Mouse (Mus musculus): ENCODE data around the gene Naa50.

Gene Naa50

DNA sequence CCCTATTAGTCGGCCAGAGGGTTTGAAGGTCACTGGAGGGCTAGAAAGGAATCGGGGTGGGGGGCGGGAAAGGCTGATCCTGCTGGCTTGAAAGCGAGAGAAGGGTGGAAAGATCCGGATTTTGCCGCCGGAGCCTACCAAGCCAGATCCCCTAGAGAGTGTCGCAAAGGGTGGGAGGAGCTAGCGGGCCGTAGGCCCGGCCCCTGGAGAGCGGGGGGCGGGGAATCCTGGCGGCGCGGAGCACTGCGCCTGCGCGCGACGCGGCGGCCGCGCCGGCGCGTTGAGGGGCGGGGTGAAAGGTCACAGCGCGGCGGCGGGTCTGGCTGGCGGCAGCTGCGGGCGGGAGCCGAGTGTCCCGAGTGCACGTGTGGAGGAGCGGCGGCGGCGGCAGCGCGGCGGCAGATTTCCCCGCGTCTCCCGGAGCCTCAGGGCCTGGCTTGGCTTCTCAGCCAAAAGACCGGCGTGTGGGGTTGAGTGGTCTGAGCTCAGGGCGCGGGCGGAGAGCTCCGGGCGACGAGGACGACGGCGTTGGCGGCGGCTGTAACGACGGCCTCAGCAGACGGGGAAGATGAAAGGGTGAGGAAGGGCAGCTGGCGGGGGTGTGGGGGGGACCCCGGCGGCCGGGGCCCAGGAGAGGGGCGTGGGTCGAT is at the start of gene Naa50, which contains the start of gene Atp6v1a:
TSS of gene Naa50 (plus strand) at position 295 of the 650 bp plus-strand sequence.
TSS of gene Atp6v1a (minus strand) at position 170 of the 650 bp plus-strand sequence.
- peak; percentile 97 to 98 for DNase-seq

DNA sequence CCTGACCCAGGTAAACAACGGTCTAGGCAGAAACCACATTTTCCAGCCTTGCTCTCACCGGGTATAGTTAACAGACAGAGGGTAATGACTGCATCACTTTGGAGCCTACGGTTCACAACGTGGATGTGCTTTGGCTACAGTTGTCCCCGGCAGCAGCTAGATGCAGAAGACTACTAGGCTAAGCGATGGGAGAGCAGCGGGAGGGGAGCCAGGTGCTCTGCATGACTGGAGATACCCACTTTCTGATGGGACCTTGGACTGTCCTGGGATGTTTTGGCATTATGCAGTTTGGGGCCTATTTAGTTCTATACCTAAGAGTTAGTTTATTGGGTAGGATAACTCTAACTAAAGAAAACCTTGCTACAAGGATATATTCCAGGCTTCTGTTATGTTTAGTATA is 40.3 kb upstream of the Naa50 start:
- no peak for DNase-seq

DNA sequence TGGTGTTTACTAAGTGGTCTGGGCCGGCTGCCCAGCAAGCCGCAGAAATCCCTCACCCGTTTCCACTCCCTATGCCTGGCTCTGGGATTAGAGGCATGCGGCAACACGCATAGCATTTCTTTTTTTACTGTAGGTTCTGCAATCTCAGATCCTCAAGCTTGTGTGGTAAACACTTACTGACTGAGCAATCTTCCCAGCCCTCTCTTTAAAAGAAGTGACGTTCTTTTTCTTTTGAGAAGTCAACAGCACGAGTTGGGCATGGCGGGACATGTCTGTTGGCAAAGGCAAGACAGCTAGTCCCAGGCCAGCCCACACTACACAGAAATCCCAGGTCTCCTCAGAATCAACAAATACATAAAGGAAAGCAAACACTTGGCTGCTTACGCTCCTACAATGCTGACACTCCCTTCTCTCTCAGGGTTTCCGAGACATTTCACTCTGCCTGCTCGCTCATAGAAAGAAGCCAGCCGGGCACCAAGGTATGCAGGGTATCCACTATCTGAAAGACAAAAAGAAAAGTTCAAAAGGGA is 38.4 kb upstream of the Naa50 start:
- DNase-seq: no peak

DNA sequence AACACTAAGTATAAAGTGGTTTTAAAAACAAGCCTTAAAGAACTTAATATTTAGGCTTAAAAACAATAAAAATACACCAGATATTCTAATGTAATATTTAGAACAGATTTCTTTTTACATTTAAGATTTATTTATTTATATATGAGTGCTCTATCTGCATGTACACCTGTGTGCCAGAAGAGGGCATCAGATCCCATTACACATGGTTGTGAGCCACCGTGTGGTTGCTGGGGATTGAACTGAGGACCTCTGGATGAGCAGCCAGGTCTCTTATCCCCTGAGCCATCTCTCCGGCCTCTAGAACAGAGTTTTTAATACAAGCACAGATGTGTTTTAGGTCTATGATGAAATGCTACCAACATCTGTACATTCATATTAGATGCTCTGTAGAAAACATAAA is 36.7 kb upstream of the Naa50 start:
- DNase-seq: no peak

DNA sequence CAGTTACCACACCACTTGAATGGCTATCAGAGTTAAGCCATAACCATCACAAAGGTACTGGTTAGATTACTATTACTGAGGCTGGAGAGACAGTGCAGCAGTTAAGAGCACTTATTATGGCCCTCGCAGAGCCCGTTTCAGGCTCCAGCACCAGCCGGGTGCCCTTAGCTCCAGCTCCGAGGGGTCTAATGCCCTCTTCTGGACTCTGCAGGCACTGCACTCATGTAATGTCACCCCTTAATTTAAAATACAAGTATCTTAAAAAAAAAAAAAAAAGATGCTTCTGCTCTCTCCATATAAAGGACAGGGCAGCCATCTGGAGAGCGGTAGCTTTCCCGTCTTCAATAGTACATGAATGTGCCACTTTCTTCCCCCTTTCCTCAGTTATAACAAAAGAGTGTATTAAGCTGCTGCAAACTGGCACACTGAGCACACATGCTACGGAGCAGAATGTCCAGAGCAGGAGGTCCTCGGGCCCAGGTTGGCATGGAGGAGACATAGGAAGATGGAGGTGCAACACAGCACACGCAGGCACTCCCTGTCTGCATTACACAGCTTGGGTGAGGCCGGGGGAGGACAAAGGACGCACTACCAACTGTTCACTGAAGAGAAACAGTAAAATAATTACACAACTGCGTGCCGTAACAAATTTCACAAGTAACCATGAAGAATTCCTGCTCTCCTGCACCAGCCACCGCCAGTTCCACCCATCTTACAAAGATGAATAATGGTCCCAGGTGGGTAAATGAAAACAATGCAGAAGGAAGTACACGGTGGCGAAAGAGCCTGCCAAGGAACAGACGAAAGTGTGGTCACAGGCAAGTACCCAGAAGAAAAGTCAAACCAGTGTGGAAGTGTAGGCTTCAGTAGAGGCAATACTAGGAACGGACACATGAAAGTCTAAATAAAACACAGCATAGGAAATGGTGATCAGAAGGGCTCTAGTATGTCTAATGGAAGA is 35.5 kb upstream of the Naa50 start:
- no peak for DNase-seq

DNA sequence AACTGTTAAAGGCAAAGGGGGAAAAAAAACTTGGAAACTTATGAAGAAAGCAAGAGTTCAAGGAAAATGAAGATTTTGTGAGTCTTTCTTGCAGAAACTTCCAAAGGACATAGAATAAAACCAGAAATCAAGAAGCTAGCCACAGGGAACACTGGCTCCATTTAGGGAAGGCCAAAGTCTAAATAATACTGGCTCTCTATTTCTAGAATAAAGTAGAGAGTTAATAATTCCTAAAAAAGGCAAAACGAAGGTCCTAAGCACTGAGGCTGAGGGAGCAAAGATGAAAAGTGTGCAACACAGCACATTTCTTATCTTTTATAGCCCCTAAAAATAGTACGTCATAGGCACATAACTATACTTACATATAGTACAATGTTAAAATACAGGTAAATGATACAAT is 34.4 kb upstream of the Naa50 start:
- DNase-seq: no peak

DNA sequence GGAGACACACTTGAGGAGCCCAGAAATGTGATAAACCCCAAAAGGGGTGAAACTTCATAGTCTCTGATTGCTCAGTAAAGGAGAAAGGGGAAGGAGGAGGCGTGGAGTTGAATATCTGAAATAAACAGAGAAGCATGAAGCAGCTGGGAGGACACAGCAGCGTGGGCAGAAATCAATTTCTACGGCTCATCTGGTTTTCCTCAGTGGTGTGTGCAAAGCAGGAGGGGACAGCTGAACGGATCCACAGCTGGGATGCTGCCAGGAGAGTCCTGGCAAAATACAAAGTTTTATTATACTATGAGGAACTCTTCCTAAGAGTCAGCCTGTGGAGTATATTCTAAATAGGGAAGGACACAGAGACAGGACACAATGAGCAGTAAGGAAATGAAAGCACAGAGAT is 30.6 kb upstream of the Naa50 start:
- DNase-seq: peak in 1 of 2 experiments; percentile 25

DNA sequence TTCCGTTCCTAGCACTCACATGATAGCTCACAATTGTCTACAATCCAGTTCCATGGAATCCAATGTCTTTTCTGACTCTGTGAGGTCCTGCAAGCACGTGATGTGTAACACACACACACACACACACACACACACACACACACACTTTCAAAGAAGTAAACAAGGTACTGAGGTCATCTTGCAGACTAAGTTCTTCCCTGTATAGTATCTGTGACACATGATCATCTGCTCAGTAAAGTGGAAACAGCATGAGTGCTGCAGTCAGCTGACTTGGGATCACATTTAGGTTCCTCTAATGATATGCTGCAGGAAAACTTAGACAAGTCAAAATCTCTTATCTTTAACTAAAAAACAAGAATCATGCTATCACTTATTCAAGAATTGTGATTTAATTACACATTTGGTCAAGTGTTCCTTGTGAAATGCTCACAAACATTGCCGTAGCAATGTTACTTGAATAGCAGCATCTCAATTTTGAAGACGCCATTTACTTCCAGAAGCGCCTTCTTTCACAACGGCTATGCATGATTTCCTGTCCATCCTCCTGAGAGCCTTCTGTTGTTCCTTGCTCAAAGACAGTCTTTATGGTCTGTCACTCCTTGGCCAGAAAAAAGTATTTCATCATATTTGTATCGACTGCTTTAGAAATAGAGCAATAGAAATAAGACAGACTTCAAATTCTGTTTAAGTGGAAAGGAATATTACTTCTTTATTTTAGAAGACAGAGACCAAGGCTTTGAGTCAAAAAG is 19.7 kb upstream of the Naa50 start:
- no peak for DNase-seq

DNA sequence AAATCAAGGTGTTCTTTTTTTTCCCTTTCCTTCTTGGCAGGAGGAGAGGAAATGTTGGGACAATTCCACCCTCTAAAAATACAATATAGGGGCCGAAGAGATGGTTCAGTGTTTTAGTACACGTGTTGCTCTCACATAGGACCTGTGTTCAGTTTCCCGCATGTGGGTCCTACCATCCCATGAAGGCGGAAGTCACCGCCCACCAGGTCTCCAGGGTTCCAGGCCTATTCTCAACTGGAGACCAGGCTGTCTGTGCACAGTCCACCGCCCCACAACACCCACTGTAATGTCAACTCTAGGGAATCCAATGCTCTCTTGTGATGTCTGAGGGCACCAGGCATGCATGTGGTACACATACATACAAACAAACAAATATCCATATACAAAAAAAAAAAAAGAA is 17.5 kb upstream of the Naa50 start:
- no peak for DNase-seq

DNA sequence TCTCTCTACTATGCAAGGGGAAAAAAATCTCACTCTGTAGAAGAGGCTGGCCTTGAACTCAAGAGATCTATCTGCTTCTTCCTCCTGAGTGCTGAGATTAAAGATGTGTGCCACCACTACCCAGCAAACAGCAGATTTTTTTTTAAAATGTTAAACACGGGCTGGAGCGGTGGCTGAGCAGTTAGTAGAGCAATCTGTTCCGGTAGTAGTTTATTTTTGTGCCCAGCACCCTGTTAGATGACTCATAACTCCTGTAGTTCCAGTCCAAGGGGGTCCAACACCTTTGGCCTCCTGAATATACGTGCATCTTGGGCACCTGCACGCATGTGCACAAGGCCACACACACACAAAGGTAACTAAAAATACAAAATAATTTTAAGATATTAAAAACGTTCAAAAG is 17.1 kb upstream of the Naa50 start:
- no peak for DNase-seq

DNA sequence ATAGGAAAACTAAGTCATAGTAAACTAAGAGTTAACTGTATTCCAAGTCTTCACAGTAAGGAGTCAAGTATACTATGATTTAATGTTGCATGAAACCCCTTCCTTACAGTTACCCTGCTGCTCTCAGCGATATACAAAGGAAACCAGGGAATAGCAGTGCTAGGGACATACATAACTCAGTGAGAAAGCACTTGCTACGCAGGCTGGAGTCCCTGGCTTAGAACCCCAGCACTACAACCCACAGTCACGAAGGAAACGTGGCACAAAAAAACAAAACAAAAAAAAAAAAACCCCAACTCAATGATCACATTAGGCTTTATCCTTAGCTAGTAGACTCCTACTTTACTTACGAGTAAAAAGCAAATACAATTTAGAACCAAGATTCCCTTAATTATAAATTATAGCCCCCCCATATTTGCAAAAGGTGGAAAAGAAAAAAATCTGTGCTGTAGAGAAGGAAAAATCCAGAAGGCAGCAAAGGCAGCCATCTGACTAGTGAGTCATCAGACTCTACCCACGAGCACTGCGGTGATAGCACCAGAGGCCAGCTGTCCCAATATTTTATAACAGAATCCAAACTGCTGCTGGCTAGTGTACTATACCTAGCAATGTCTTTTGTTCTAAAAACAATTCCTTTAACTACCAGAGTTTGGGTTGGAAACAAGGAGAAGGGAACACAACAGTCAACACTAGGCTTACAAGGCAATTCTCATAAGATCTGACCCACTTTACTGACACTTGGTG is 16.5 kb upstream of the Naa50 start:
- DNase-seq: peak; percentile 37 to 56

DNA sequence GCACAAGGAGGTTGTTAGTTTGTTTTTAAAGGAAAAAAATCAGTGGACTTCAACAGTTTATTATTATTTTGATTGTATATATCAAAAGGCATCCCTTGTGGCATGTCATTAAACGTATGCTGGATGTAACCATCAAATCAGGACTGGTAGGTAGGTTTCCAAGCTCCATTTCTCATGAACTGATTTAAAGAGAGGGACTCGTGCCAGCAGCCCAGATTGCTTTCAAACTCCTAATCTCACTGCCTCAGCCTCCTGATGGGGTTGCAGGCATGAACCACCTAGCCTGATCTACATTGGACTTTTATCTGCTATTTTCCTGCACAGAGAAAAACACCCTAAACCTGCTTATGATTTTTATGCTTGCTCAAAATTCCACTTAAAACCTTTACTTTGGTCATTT is 15.8 kb upstream of the Naa50 start:
- peak; percentile 48 to 55 for DNase-seq

DNA sequence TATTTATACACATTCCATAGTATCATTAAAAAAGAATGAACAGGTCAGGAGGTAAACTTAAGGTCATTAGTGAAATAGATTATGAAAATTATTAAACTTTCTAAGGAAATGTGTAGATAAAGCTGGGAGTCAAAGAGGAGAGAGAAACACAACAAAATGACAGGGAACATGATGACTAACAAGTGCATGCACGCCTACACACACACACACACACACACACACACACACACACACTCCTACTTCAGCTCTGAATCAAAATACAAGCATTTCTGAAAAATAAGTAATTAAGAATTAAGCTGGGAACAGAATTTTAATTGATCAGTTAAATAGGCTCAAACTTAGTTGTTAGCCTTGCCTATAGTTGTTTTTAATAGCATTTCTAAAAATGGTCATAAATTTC is 14.9 kb upstream of the Naa50 start:
- DNase-seq: no peak

DNA sequence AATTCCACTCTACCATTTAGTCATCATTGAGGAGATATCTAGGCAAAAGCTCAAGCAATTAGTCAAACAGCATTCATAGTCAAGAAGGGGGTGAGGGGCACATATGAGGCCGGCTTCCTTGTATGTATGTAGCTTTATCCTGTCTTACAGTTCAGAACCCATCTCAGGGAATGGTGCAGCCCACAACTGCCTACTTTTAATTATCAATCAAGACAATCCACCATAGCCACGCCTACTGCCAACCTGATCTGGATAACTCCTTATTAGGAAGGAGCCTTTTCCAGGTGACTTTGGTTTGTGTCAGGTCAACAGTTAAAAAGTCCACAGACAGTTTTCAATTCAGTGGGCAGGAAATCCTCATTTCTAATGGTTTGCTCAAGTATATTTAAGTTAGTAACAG is 14.2 kb upstream of the Naa50 start:
- DNase-seq: no peak

DNA sequence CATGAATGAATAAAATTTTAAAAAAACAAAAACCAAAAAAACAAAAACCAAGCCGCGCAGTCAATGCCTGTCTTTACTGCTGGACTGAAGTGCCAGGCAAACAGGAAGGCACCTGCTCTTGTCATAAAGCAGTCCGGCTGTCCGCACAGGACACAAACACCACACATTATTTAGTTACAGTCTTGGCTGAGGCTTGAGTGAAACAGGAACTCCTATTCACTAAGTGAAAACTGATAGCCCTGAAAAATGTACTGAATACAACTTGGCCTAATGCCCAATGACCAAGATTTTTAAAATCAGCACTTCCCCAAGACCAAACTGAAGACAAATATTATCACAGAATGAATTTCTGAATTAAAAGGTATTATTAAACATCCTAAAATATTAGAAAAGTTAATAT is 13.2 kb upstream of the Naa50 start:
- no peak for DNase-seq

DNA sequence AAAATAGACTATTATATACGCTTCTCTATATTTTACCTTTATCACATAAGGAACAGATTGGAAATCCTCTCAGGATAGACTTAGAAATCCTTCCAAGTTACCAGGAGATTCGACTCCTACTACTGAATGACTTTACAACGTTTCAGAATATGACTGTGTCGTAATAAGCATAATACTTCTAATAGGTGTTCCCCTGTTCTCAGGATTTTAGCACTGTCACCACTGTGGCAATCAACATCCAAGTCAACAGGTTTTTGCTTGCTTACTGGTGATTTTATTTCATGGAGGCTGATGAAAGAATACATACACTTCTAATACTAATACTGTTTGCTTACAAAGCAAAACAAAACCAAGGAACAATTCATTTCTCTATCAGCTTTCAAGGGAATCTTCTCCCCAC is 7.3 kb upstream of the Naa50 start:
- no peak for DNase-seq

DNA sequence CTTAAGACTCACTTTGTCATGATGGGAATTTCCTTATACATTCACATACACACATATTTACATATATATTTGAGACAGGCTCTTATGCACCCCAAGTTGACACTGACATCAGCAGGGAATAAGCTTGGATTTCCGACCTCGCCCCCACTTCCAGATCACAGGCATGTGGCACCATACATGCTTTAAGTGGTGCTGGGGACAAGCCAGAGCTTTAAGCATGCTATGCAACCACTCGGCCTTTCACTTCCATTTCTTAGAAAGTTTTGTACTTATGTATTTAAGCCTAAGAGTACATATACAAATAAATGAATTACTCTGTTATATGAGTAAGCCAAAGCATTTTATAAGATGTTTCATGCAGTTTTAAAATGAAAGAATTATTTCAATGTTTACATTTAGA is 6.4 kb upstream of the Naa50 start:
- no peak for DNase-seq

DNA sequence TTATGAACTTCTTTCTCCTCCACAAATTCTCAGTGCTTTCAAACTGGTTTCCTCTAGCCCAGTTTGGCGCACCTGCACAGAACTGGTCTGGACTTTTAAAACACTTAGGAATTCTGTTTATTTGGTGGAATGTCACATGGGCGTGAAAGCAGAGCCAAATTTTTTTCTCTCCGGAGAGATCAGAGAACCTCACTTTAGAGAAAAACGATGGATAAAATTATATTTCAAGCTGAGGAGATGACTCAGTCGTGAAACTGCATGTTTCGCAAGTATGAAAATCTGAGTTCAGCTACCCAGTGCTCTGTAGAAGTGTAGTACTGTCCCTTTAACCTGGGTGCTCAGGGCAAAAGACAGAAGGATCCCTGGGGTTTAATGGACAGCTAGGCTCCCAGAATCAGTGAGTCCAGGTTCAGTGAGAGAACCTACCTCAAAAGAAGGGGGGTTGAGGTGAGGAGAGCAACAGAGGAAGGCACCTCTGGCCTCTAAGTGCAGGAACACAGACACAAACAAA is 3.1 kb upstream of the Naa50 start:
- DNase-seq: no peak

DNA sequence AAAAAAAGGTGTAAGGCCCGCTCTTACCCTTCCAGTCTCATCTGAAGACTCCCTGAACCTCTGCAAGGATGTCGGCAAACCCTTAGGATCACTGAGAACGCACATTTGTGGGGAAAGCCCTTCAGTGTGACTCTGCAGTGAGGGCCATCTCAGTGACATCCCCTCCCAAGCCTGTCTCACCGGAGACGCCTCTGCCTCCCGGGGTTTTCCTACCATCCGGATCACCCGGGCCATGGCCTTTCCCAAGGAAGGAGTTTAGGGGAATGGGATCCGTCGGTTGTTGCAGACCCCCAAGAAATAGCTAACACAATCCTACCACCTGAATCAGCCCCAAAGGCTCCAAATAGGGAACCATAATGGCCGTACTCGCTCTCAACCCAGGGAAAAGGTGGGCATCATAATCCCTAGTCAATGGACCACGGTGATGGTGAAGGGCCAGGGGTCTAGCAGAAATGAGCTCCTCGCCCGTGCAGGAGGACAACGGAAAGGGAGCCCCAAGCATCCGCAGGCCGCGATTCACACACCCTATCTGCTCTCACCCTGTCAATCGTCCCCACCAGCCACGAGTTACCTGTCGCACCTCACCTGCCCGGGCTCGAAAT is 1.2 kb upstream of the Naa50 start:
- peak; percentile 42 to 67 for DNase-seq

DNA sequence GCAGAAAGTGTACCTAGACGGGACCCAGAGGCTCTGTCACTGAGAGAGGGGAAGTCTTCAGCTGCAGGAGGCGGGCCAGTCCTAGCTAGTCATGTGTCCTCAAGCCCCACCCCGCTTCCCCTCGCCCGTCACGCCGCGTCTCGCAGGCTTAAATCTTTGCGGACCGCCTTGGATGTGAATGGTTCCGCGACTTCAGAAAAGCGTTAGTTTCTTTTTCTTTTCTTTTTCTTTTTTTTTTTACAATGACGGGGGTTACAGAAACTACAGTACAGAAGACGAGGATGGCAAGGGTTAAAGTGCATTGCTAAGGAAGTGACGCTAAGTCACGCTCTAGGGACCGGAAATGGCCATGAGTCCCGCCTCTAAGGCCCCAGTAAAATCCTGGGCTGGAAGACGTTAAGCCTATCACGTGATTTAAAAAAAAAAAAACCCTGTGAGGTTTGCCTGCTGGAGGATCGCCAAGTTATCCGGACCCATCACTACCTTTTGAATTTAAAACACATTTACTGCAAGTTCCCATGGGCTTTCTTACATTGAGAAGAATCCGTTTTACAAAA is 573 bp upstream of the Naa50 start:
- DNase-seq: peak; percentile 94

DNA sequence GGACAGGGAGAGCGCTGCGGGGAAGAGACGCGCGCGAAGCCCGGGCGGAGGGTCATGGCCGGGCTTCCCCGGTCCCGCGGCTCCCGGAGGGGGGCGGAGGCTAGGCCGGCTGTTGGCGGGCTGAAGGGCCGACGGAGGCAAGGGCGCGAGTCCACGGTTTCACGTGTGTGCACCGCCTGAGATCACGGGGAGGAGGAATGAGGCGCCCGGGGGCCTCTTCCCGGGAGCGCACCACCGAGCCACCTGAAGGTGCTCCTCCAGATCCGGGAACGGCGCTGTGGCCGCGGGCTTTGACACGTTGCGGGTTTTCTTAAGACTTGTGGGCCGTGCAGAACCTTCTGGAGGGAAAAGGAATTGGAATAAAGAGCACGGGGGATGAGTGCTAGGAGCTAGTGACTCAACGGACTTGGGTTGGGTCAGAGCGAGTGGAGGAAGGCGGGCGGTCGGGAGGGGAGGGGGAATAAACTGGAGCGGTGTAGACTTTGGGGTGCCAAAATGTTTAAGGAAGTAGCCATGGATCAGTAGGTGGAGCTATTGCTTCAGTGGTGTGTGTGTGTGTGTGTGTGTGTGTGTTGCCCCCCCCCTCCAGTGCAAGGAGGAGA is 657 bp downstream of the Naa50 start:
- DNase-seq: peak; percentile 88

Data from cerebellum, postnatal 10 days (tissue).